Mouse (Mus musculus) WW6 (cell line): ENCODE data around the gene Fggy.

ENCODE experiments used
- DNase-seq: peaks from one replicate; pipeline ENCODE4 v3.0.0-alpha.2; 2013; ENCODE audit warnings: low read depth, low spot score

The Fggy gene

DNA sequence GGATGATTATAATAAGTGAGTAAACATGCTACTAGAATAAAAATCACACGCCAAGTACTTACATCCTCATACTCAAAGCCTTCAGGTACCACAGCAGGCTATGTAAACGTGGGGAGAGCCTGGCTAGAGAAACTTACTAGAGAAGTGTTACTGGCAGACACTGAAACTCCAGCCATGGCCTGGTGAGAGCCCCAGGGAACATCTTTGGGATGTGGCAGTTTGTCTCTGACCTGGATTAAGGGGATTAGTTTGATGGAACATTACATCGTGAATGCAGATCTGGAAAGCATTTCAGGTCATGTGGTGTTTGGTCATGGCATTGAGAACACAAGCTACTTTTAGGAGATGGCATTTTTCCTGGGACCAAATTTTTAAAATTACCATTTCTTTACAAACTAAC is 303.3 kb downstream of the Fggy start:
- DNase-seq = no peak

DNA sequence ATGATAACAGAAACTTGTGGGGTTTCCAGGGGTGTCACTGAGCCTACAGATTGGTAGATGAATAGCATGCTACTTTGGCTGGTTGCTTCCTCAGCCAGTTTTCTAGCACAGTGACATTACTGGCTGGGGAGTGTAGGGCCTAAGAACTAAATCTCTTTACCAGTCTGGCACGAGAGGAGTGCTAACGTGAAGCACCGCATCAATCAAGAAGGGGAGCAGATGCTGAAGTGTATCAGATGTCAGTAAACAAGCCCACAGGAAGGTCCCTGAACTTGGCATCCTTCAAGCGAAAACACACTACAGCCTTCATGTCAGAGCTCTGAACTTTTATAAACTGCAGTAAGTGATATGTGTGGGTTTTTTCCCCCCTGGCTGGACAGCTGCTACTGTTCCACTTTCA is 303.8 kb downstream of the Fggy start:
- no peak for DNase-seq

GRCm38 (mm10) chr4:95861741-95862155 is 304.4 kb downstream of the Fggy start:
- DNase-seq = no peak

DNA sequence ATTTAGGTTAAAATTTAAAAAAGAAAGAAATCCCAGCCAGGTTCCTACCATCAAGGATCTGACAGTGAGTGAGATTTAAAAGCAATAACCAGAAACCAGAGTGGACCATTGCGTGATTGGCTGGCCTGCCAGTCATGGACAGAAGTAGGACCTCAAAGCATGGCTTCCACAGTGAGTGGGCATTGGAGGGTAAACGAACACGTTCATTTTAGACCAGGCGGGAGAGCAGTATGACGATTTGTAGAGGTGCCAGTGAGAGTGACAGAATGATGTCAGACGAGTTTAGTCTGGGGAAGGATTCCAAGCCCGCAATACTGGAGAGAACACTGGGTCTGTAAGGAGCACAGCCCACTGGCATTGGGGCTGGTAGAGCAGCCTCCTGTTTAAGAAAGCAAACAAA is 305.0 kb downstream of the Fggy start:
- DNase-seq = no peak

DNA sequence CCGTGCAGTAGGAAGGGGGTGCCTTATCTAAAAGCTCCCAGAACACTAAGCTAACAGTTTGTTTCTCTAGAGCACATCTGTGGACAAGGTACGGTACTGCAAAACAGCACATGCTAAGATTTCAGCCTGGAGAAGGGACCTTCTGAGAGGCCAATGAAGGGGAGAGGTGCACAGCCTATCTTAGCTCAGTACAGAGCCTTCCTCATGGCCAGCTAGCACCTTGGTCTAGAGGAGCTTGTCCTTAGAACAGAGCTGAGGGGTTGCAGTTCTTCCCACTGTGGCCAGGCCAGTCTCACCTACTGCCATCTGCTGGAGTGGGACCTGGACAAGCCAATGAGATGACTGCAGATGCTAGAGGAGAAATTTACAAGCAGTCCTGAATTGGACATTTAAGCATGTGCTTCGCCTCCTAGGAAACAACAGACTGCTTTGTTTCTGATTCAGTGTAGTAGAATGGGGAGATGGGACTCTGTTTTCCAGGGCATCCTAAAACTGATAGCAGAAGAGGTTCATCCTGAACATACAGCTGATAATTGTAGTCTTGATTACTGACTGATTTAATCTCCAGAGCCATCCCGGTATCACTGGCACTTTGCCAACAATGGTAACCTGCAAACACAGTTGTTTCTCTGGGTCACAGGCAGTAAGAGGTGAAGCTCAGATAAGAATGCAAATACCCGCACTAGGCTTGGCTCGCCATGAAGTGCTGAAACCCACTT is 305.6 kb downstream of the Fggy start:
- DNase-seq = no peak

DNA sequence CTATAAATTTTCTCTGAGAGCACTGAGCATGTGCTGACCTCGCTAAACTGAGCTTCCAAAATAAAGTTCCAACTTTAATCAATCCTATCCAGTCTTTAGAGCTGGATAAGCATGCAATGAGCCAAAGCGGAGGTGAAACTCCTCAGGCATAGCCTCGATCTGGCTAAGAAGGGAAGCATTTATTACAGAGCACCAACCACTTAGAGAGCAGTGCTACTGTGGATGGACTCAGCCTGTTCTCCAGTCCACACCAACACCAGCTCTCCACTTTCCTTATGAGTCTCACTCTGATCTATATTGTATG is 306.1 kb downstream of the Fggy start:
- no peak for DNase-seq

DNA sequence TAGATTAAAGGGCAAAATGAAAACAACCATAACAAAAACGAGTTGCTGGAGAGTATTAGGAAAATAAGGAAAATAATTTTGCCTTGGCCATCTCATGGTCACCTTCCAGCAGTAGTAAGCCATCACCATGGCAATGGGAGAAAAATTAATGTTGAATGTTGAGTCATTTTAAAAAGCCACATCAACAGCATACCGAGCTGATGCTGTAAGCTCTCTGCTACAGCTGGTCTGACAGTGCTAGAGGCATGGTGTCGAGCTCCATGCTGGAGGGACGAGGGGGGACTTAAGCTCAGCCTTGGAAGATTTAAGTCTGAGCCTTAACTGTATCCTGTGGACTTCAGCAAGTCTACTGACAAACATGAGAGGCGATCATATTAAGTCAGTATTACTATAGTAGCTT is 307.9 kb downstream of the Fggy start:
- DNase-seq = no peak

DNA sequence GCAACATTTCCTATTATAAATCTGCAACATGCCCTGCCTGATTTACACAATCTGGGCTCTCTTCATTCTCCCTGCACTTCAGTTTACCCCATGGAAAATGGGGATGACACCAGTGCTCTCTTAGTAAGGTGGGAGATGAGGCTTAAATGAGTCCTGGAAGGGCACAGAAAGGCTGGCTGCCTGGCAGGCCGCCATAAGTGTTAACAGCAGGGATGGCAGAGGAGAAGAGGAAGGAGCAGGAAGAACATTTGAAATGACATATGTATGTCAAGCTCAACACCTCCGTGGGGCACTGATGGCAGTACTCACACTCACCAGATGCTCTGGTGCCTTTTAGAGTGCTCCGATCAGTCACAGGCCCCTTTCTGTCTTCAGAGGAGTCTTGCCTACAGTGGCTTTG is 308.6 kb downstream of the Fggy start:
- DNase-seq = no peak

DNA sequence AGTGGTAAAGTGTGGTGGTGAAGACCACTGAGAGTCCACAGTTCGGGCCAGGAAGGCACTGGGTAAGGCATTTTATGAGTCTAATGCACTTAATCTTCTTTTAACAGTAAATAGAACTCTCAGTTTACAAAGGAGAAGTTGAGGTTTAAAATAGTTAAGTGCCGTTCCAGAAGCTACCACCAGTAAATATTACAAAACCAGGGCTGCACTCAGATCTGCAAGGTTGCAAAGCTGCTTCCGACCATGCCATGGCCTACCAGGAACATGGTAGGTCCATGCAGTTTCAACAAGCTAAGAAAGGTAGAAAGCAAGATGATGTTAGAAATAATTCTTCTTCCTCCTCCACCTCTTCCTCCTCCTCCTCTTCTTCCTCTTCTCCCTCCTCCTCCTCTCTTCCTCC is 309.8 kb downstream of the Fggy start:
- DNase-seq = no peak

GRCm38 (mm10) chr4:95868348-95868747 is 311.0 kb downstream of the Fggy start:
- DNase-seq = no peak

- no peak for DNase-seq
Observed at GRCm38 (mm10) chr4:95871216-95871881, 314.0 kb downstream of the Fggy start.

DNA sequence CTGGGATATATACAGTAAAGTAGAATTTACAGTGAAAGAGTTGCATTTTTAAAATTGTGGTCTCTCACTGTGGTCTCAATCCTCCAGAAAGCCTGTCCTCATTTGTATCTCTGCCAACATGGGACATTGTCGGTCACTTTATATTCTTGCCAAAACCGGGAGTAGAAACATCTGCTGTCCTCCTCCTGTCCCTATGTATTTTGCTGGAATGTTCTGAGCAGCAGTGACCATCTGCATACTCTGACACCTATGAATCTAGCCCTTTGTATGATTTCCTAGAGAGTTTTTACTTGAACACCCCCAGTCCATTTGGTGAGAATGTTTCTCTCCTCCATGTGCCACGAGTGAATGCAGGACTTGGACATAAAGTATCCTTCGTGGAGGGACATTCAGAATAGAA is 318.6 kb downstream of the Fggy start:
- no peak for DNase-seq

- no peak for DNase-seq
Observed at GRCm38 (mm10) chr4:95877436-95877835, 320.1 kb downstream of the Fggy start.

DNA sequence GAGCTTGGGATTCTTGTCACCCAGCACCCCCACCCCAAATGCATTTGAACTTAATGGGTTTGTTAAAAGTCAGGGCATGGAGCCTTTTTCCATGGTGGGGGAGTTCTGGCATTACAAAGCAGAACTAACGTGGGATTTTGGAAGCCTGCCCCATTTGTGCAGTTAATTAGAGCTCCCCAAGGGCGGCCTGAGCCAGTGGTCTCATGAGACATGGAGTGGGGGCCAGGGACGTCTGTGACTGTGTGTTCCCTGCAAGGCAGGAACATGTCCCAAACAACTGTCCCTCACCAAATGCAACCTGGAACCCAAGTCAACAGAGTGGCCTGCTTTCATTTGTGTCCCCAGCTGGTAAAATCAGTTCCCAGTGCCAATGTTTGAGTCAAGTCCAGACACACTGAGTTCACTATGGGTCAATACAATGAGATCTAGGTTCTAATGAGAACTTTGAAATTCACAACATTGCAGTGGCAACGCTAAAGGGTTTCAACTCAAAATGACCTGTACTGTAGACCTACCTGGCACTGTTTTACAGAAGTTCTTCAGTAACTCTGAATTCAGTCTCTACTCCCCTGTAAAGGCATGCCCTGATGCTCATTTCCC is 324.5 kb downstream of the Fggy start:
- DNase-seq = no peak

DNA sequence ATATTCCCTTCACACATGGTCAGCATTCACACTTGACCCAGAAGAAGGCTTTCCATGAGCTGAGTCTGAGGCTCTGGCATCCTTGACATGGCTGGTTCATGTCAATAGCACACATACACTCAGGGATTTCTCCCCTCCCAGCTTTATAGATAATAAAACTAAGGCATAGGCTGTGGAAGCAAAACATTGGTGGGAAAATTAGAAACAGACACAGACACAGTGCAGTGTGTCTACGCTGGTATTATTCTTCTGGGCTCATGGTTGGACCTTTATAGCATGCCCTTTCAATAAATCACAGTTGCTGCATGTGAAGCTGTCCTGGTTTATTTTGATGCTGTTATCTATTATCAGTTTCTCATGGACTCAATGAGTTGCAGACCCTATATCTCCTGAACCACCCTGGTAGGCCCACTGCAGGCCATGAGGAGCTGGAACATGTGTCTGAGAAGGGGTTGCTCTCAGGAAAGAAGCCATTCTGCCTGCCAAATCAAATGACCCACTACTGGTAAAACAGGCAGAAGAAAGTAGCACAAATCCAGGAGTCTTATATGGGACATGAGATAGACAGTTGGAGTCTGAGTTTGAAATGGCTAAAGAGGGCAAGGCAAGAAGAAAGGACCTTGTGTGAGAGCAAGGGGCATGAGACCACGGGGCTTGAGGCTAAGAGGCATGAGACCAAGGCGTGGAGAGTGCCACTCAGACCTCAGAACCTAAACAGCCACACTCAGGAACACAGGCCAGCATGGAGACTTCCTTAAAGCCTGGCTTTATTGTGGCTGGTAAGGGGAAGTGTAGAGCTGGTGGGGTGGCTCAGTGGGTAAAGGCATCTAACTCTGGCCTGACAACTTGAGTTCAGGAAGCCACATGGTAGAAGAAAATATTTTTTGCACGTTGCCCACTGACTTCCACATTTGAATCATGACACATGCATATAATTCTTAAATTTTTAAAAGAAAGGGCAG is 327.2 kb downstream of the Fggy start:
- no peak for DNase-seq

DNA sequence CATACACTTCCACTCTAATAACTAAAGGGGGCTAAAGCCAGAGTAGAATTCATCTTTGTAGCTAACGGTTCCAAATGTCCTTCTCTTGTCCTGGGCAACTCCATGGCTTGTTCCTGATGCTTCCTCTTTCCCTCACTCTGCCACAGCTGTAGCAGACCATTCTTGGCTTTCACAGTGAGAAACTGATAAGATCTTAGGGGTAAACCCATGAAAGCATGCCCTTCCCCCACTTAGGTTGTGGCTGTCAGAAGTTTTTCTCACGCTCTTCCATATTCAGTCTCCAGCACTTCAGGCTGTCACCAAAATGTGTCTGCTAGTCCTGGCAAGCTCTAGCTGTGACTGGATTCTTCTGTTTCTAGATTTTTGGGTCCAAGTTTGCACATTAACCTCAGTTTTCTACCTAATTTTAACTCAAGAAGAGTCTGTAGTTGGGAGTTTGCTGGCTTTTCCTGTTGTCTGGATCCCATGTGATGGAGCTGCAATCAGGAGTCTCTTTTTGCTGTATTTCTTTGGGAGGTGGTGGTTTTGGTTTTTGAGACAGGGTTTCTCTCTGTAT is 338.0 kb downstream of the Fggy start:
- no peak for DNase-seq

DNA sequence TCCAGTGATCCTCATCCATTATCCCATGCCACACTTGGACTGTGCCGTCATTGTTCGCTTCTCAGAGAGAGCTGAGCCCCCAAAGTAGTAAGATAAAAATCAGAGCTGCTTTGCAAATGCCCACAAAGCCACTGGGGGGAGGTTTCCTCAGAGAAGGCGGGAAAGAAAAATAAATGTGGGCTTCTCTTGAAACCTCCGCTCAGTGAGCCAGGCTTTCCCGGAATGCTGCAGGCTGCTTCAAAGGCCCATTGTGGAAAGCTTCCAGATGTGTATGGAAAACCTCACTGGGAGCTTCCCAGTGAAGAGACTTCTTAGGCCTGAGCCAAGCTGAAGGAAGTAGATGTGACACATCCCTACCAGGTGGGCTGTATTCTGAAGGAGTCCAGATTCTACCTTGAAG is 339.3 kb downstream of the Fggy start:
- DNase-seq = no peak

DNA sequence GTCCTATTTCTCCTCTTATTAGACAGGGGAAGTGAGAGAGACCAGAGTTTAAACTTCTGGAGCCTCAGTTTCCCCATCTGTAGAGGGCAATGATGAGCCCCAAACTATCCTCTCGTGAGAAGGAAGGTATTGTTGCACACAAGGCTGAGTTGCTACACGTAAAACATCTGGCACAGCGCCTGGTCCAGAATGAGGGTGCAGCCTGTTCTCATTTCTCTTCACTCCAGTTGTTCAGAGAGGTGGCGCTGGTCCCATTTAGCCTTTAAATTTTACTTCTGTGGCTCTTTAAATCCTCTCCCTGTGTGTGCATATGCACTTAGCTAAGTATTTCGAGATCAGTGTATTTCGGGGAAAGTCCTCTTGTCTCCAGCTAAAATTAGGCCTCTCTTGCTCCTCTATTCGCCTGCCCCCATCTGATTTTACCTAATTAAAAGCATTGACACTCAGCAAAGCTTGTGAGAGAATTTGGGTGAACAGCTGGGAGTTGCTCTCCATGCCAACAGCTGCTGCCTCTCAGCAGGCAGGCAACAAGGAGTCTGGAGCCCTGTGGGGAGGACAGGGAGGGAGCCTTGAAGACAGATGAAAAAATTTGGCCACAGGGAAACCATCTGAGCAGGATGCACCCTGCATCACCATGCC is 340.0 kb downstream of the Fggy start:
- DNase-seq = no peak

DNA sequence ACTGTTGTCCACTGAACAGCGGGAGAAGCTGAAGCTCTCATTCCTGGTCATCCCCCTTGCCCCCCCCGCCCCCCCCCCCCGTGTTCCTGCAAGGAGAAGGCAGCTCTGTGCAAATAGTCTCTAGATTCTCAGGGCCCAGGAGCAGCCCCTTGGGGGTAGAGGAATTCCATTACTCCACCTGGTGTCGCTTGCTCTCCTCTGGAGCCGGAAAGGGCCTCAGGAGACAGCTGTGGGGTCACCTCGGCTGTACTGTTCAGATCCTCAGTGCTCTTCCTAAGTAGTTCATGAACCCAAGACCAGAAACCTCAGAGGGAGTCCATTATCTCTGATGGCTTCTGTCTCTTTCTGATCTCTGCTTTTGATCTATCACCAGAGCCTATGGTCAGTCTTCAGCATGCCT is 341.4 kb downstream of the Fggy start:
- no peak for DNase-seq

DNA sequence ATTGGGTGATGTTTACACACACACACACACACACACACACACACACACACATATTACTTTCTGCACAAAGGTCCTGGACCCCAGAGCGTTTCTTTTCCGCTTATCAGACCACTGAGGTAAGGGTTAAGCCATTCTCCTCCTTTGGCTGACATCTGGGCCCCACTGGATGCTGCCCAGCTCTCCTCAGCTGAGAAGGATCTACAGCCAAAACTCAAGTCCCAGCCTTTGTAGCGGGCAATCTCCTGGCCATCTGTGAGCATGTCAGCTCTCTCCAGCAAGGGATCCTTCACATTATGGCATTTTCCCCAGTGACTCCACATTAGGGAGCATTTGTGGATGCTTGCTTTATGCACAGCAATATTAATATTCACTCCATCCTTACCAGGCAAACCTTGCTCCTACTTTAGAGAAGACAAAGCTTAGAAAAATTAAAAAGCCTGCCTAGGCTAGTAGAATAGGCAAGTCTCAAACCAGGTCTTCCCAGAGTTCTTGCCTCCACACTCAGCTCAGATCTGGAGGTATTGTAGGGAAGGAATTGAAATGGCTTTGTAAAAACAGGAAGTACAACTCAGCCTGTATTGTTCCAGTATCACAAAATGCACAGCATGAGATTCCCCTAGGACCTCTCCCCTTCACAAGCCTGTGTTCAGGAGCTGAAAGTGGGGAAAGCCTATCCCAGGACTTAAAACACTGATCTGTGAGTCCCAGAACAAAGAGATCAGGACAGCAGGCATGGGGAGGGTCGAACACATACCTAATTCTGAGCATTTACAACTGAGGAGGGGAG is 342.8 kb downstream of the Fggy start:
- DNase-seq = no peak

- no peak for DNase-seq
Observed at GRCm38 (mm10) chr4:95900815-95901214, 343.5 kb downstream of the Fggy start.
